Mouse (Mus musculus) small intestine, adult 2 months (tissue): Measurements from ENCODE around the gene Sit1.

Experiments
- CTCF ChIP-seq: fragments of 200-500 bp; IDR thresholded peaks from 2 replicates; pipeline ENCODE4 v1.5.1; 2012; ENCODE audit warnings: low read depth, mild to moderate bottlenecking, control low read depth, inconsistent platforms, low read length, moderate library complexity, mixed read lengths; ENCODE audit not compliant: insufficient replicate concordance, insufficient read length; ENCODE audit errors: extremely low read depth
- POLR2A ChIP-seq: fragments of 200-500 bp; IDR thresholded peaks from 2 replicates; pipeline ENCODE4 v1.6.1; 2012; ENCODE audit warnings: low read depth, mild to moderate bottlenecking, control low read depth, inconsistent platforms, low read length, moderate library complexity

DNA sequence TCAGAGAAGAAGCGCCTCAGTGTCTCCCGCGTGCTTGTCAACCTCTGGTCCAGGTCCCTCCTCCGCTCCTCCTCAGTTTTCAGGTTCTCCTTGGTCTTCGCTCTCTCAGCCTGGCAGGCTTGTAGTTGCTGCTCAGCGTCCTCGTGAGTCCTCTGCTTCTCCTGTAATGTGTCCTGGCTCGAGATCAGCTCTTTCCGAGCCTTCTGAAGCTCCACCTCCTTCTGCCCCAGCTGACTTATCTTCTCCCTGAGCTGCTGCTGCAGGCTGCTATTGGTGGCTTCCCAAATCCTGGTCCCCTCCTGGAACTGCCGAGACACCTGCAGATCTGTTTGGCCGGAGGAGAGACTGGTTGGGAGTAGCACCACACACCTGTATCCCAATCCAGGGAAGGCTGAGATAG lies 31.2 kb downstream of the Sit1 start:
- TF ChIP-seq CTCF (no peak), POLR2A (no peak)
